Mouse (Mus musculus) lung, embryonic 15.5 days (tissue): Measurements from ENCODE around the gene Mrps35. TPM values are rescaled to one million over a fixed set of nuclear protein-coding genes. Genes with fewer than 3 reads are reported as not detected.

Experiments
- ATAC-seq: fragments of 200-750 bp; cut with Nextera tagmentation; 2 replicates; pipeline ENCODE4 v1.8.0; 2017; ENCODE audit warnings: moderate number of reproducible peaks, borderline replicate concordance; ENCODE audit not compliant: low FRiP score, low TSS enrichment; ENCODE audit errors: extremely low read depth
- H3K27ac ChIP-seq: fragments of 300-500 bp; sonication (generic); 2 replicates; pipeline ENCODE4 v1.5.1; 2015; ENCODE audit warnings: moderate library complexity, mild to moderate bottlenecking, inconsistent platforms
- H3K27me3 ChIP-seq: fragments of 300-500 bp; sonication (generic); 2 replicates; pipeline ENCODE4 v1.6.1; 2015; ENCODE audit warnings: inconsistent platforms
- H3K36me3 ChIP-seq: fragments of 300-500 bp; sonication (generic); 2 replicates; pipeline ENCODE4 v1.6.1; 2015; ENCODE audit warnings: inconsistent platforms
- H3K4me1 ChIP-seq: fragments of 300-500 bp; sonication (generic); 2 replicates; pipeline ENCODE4 v1.6.1; 2015; ENCODE audit warnings: inconsistent platforms
- H3K4me2 ChIP-seq: fragments of 300-500 bp; sonication (generic); 2 replicates; pipeline ENCODE4 v1.6.1; 2015; ENCODE audit warnings: inconsistent platforms, mild to moderate bottlenecking, moderate library complexity
- H3K4me3 ChIP-seq: fragments of 300-500 bp; sonication (generic); 2 replicates; pipeline ENCODE4 v1.5.1; 2015; ENCODE audit warnings: mild to moderate bottlenecking, inconsistent platforms
- H3K9ac ChIP-seq: fragments of 300-500 bp; sonication (generic); 2 replicates; pipeline ENCODE4 v1.6.1; 2015; ENCODE audit warnings: inconsistent platforms
- H3K9me3 ChIP-seq: fragments of 300-500 bp; sonication (generic); 2 replicates; pipeline ENCODE4 v1.6.1; 2016; ENCODE audit warnings: inconsistent platforms
- whole genome bisulfite sequencing: fragments of 180-500 bp; shearing (Covaris S2); methylation state at CpG from one replicate; pipeline ENCODE4 v1.1.7; 2015; 5-methylcytosine and 5-hydroxymethylcytosine counted together
- polyA plus RNA-seq: library from polyadenylated mRNA; unstranded; fragments of >200 nt; fragmentation: Nextera tagmentation; extraction: Ambion mirVana; gene quantifications from 2 replicates; pipeline ENCODE4 v1.2.1, GENCODE M21; 2015

The Mrps35 gene
- polyA plus RNA-seq, 1 experiment from 2014 or later, result 103 TPM

- no peak overlapping the region for H3K9ac ChIP-seq
- H3K36me3 ChIP-seq, result peaks cover 15% of the 10 kb centered on the region
- no peak for ATAC-seq
- H3K4me3 ChIP-seq, result no peak overlapping the region
- H3K4me1 ChIP-seq, result no peaks in the 10 kb centered on the region
- H3K27me3 ChIP-seq, result no peaks in the 10 kb centered on the region
- H3K27ac ChIP-seq, result no peak overlapping the region
- WGBS, result 68% methylated on average over 6 of the region's 6 CpGs
- no peak overlapping the region for H3K4me2 ChIP-seq
- no peaks in the 10 kb centered on the region for H3K9me3 ChIP-seq
Measured at GRCm38 (mm10) chr6:147011977-147012376, 30.6 kb upstream of the Mrps35 start.

DNA sequence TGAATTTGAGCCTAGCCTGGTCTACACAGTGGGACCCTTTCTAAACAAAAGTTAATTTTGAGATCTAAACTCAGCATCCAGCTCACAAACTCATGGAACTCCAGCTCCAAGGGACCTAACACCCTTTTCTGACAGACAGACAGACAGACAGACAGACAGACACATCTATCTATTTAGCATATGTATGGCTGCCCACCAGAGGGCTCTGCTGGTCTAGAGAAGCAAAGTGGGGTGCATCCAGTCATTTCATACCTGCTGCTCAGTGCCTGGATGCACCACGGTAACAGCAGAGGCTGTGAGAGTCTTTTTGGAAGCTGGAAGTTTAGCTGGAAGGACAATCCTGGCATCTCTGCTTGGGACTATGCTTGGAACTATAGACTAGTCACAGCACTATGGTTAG is 29.0 kb upstream of the Mrps35 start:
- WGBS, result 93% methylated on average over 1 of the region's 1 CpGs
- Histone ChIP-seq H3K9me3 (no peaks in the 10 kb centered on the region), H3K27me3 (no peaks in the 10 kb centered on the region), H3K4me2 (no peak overlapping the region), H3K4me3 (no peak overlapping the region), H3K36me3 (peaks cover 14% of the 10 kb centered on the region), H3K9ac (no peak overlapping the region), H3K27ac (no peak overlapping the region), H3K4me1 (no peaks in the 10 kb centered on the region)
- no peak for ATAC-seq

DNA sequence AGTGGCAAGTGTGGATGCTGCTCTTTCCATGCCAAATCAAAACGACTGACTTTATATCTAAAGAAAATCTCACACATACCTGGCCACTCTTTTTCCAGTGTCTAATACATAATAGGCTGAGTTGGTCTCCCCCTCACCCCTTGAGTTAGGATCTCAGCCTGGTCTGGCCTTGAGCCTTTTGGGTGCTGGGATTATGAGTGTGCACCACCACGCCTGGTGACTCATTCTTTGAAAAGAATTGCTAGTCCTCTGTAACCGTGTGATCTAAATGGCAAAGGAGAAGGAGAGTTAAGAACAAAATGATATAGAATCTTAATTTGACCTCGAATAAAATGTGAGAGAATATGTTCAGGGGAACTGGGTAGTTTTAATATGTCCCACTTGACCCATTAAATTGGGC is 24.7 kb upstream of the Mrps35 start:
- no peaks in the 10 kb centered on the region for H3K4me1 ChIP-seq
- WGBS, result 90% methylated on average over 4 of the region's 4 CpGs
- no peak overlapping the region for H3K9ac ChIP-seq
- H3K27ac ChIP-seq, result no peak overlapping the region
- no peaks in the 10 kb centered on the region for H3K9me3 ChIP-seq
- ATAC-seq, result no peak
- H3K4me2 ChIP-seq, result no peak overlapping the region
- no peaks in the 10 kb centered on the region for H3K27me3 ChIP-seq
- H3K4me3 ChIP-seq, result no peak overlapping the region
- H3K36me3 ChIP-seq, result peaks cover 35% of the 10 kb centered on the region

DNA sequence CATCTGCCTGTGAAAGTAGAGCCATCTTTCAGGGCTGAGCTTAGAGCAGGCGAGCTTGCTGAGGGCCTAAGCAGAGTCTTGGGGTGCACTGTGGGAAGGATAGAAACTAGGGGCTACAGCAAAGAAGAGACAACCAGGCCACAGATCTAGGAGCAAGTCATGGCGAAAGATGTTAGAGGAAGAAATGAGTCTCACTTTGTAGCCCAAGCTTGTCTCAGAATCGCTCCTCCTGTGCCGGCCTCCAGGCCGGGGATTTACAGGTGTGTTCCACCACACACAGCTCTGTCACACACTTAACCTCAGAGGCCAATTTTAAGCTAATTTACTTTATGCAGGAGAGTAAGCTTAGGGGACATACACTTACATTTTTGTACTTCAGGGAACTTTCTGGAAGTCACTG is 24.2 kb upstream of the Mrps35 start:
- Histone ChIP-seq H3K27ac (no peak overlapping the region), H3K27me3 (no peaks in the 10 kb centered on the region), H3K4me3 (no peak overlapping the region), H3K4me2 (no peak overlapping the region), H3K9ac (no peak overlapping the region), H3K36me3 (peaks cover 39% of the 10 kb centered on the region), H3K4me1 (no peaks in the 10 kb centered on the region), H3K9me3 (no peaks in the 10 kb centered on the region)
- 89% methylated on average over 5 of the region's 5 CpGs for WGBS
- no peak for ATAC-seq

DNA sequence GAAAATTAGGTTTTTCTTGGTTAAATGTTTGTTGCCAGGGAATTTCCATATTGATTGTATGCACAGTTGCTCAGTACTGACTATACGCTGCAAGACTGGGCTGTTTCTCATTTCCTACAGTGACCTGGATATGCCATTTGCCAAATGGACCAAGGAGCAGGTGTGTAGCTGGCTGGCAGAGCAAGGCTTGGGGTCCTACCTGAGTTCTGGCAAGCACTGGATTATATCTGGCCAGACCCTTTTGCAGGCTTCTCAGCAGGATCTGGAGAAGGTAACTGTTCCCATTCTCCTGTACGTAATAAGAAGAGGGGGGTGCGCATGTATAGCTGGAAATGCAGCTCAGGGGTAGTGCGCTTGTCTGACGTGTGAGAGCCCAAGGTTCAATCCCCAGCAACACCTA is 21.4 kb upstream of the Mrps35 start:
- peaks cover 41% of the 10 kb centered on the region for H3K36me3 ChIP-seq
- no peaks in the 10 kb centered on the region for H3K4me1 ChIP-seq
- no peak overlapping the region for H3K27ac ChIP-seq
- H3K4me2 ChIP-seq, result no peak overlapping the region
- no peaks in the 10 kb centered on the region for H3K27me3 ChIP-seq
- no peaks in the 10 kb centered on the region for H3K9me3 ChIP-seq
- H3K4me3 ChIP-seq, result no peak overlapping the region
- ATAC-seq, result no peak
- WGBS, result 88% methylated on average over 5 of the region's 5 CpGs
- no peak overlapping the region for H3K9ac ChIP-seq

DNA sequence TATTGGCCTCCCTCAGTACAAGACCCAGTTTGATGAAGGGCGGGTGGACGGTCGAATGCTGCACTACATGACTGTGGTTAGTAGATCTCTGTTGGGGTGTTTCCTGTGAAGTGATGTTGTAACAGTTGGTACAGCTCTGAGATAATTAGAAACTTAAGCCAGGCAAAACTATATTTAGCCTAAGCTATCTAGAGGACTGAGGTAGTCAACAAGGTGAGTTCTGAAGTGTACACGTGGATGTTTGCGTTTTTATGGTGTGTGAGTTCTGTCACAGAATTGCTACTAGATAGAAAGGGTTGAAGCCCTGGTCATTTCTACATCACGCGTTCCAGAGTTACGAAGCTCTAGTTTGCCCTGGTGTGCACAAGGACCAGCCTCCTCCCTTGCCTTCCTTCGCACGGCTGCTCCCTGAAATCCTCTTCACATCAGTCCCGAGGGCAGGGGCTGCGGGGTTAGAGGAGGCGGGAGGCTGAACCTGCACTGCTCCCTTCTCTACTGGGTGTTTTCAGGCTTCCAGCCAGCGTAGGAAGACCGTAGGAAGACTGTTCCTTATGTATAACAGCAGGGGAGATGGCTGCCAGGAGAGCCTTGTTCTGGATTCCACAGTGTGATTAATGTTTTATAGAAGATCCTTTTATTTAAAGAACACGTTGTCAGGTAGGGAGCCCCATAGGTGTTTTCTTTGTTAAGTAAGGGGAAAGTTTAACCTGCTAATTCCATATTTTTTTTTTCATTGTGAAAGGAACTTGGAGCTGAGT is 20.0 kb upstream of the Mrps35 start:
- WGBS, result 91% methylated on average over 16 of the region's 16 CpGs
- Histone ChIP-seq H3K9me3 (no peaks in the 10 kb centered on the region), H3K4me1 (no peaks in the 10 kb centered on the region), H3K36me3 (peaks cover 43% of the 10 kb centered on the region), H3K9ac (no peak overlapping the region), H3K27ac (no peak overlapping the region), H3K27me3 (no peaks in the 10 kb centered on the region), H3K4me3 (no peak overlapping the region), H3K4me2 (no peak overlapping the region)
- ATAC-seq, result no peak

GRCm38 (mm10) chr6:147023133-147023395 is 19.5 kb upstream of the Mrps35 start:
- no peaks in the 10 kb centered on the region for H3K27me3 ChIP-seq
- H3K4me2 ChIP-seq, result no peak overlapping the region
- no peak overlapping the region for H3K27ac ChIP-seq
- 91% methylated on average over 2 of the region's 2 CpGs for WGBS
- H3K9me3 ChIP-seq, result no peaks in the 10 kb centered on the region
- H3K9ac ChIP-seq, result no peak overlapping the region
- H3K4me3 ChIP-seq, result no peak overlapping the region
- peaks cover 44% of the 10 kb centered on the region for H3K36me3 ChIP-seq
- H3K4me1 ChIP-seq, result no peaks in the 10 kb centered on the region
- no peak for ATAC-seq

DNA sequence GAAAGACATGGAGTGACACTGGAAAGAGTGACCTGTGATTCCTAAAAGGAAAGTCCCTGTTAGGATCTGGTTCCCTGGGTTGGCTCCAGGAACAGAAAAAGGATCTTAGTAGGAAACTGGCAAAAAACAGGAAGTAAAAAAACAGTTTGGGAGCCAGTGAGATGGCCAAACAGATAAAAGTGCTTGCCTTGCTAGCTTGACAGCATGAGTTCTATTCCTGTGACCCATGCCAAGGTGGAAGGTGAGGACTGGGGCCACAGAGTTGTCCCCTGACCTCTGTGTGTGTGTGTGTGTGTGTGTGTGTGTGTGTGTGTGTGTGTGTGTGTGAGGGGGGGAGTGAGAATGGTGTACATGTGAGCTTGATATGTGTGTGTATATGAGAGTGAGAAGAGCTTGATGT is 19.0 kb upstream of the Mrps35 start:
- Histone ChIP-seq H3K36me3 (peaks cover 47% of the 10 kb centered on the region), H3K27me3 (no peaks in the 10 kb centered on the region), H3K4me3 (no peak overlapping the region), H3K4me2 (no peak overlapping the region), H3K9ac (no peak overlapping the region), H3K27ac (no peak overlapping the region), H3K9me3 (no peaks in the 10 kb centered on the region), H3K4me1 (no peaks in the 10 kb centered on the region)
- no peak for ATAC-seq

GRCm38 (mm10) chr6:147024761-147025160 is 17.8 kb upstream of the Mrps35 start:
- no peak overlapping the region for H3K4me2 ChIP-seq
- H3K27me3 ChIP-seq, result no peaks in the 10 kb centered on the region
- no peak overlapping the region for H3K9ac ChIP-seq
- peaks cover 42% of the 10 kb centered on the region for H3K36me3 ChIP-seq
- WGBS, result 59% methylated on average over 3 of the region's 3 CpGs
- ATAC-seq, result no peak
- no peaks in the 10 kb centered on the region for H3K9me3 ChIP-seq
- no peak overlapping the region for H3K4me3 ChIP-seq
- no peaks in the 10 kb centered on the region for H3K4me1 ChIP-seq
- H3K27ac ChIP-seq, result no peak overlapping the region

DNA sequence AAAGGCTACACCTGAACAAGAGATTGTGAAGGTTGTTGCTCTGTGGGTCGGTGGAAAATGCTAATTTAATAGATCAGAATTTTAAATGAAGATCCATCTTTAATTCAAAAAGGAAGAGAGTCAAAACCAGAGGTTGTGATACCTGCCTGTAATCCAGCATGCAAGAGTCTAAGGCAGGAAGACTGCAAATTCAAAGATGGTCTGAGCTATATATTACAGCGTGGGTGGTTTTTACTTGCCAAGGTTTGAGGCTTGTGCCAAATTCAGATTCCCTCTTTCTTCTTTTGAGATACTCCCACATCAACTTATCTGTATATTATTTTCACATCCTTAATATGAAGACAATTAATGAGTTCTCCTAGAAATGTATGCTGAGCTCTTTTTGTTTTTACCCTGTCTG is 14.2 kb upstream of the Mrps35 start:
- H3K4me2 ChIP-seq, result no peak overlapping the region
- no peak overlapping the region for H3K4me3 ChIP-seq
- no peaks in the 10 kb centered on the region for H3K9me3 ChIP-seq
- ATAC-seq, result no peak
- H3K9ac ChIP-seq, result no peak overlapping the region
- WGBS, result 87% methylated on average over 2 of the region's 2 CpGs
- no peaks in the 10 kb centered on the region for H3K27me3 ChIP-seq
- no peak overlapping the region for H3K27ac ChIP-seq
- no peaks in the 10 kb centered on the region for H3K4me1 ChIP-seq
- peaks cover 35% of the 10 kb centered on the region; the same call in 1 of the 2 replicates for H3K36me3 ChIP-seq

- Histone ChIP-seq H3K4me3 (no peak overlapping the region), H3K9ac (no peak overlapping the region), H3K27ac (no peak overlapping the region), H3K4me2 (no peak overlapping the region), H3K27me3 (no peaks in the 10 kb centered on the region), H3K9me3 (no peaks in the 10 kb centered on the region), H3K36me3 (peaks cover 33% of the 10 kb centered on the region; the same call in 1 of the 2 replicates), H3K4me1 (no peaks in the 10 kb centered on the region)
- WGBS, result 92% methylated on average over 9 of the region's 9 CpGs
- ATAC-seq, result no peak
Measured at GRCm38 (mm10) chr6:147029591-147029990, 13.0 kb upstream of the Mrps35 start.

GRCm38 (mm10) chr6:147030096-147030885 is 12.3 kb upstream of the Mrps35 start:
- Histone ChIP-seq H3K9ac (no peak overlapping the region), H3K4me2 (no peak overlapping the region), H3K36me3 (peaks cover 32% of the 10 kb centered on the region; the same call in 1 of the 2 replicates), H3K4me1 (no peaks in the 10 kb centered on the region), H3K27ac (no peak overlapping the region), H3K4me3 (no peak overlapping the region), H3K27me3 (no peaks in the 10 kb centered on the region), H3K9me3 (no peaks in the 10 kb centered on the region)
- 86% methylated on average over 15 of the region's 15 CpGs for WGBS
- no peak for ATAC-seq
